Mouse (Mus musculus): ENCODE results near the gene Ces1a. TPM values are rescaled to one million over a fixed set of nuclear protein-coding genes. Genes with fewer than 3 reads are reported as not detected.

The Ces1a gene
- polyA plus RNA-seq, 1 experiment from 2014 or later, result not detected

DNA sequence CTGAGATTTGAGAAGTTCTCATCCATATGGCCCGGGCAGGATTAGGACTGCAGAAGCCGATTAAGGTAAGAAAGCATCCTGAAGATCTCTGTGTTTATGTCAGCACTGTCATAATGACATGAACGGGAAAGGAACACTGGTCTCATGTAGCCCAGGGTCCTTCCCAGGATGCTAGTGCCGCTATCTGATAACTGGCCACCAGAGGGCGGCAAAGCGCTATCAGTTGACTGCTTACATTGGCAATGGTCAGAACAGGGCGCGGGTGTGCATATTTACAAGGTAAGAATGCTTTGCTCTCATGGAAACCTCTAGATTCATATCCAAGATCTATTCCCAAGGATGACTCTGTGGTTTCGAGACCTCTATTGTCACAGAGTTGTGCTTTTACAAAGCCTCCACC is 36.6 kb downstream of the Ces1a start:
- Histone ChIP-seq H3K27me3 (replicated peaks; ENCODE audit: control insufficient read depth, insufficient read depth, low read length) (no peaks in the 10 kb centered on the region), H3K9ac (ENCODE audit: low read depth, low read length) (no peak overlapping the region), H3K36me3 (ENCODE audit: control insufficient read depth, insufficient read depth, low read length) (no peaks in the 10 kb centered on the region), H3K27ac (ENCODE audit: low read length) (no peak overlapping the region), H3K4me1 (ENCODE audit: control insufficient read depth, insufficient read depth, low read length) (no peaks in the 10 kb centered on the region), H3K4me2 (ENCODE audit: low read depth, low read length) (no peak overlapping the region), H3K9me3 (ENCODE audit: control insufficient read depth, low read length) (no peaks in the 10 kb centered on the region), H3K4me3 (ENCODE audit: low read length) (no peak overlapping the region)
- peak; percentile 50 for ATAC-seq
- 7% methylated on average over 9 of the region's 9 CpGs for WGBS

DNA sequence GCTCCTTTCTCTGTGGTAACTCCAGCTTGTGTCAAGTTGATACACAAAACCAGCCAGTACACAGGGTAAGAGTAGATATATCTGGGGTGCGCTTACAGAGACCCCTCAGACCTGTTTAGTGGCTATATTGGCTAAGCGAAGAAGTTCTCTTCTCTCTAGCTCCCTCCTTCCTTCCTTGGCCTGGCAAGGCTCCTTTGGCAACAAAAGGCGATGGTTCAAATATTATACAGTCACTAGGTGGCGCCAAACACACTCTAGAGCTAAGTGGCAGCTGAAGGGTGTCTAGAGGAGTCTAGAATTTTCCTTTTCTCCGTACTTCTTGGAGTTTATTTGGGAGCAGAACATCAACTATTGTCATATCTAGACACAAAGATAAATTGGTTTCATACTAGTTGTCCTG is 37.7 kb downstream of the Ces1a start:
- Histone ChIP-seq H3K9ac (ENCODE audit: low read depth, low read length) (no peak overlapping the region), H3K9me3 (ENCODE audit: control insufficient read depth, low read length) (no peaks in the 10 kb centered on the region), H3K27ac (ENCODE audit: low read length) (no peak overlapping the region), H3K4me1 (ENCODE audit: control insufficient read depth, insufficient read depth, low read length) (no peaks in the 10 kb centered on the region), H3K4me3 (ENCODE audit: low read length) (no peak overlapping the region), H3K4me2 (ENCODE audit: low read depth, low read length) (no peak overlapping the region), H3K36me3 (ENCODE audit: control insufficient read depth, insufficient read depth, low read length) (no peaks in the 10 kb centered on the region), H3K27me3 (replicated peaks; ENCODE audit: control insufficient read depth, insufficient read depth, low read length) (no peaks in the 10 kb centered on the region)
- no peak for ATAC-seq
- WGBS, result 25% methylated on average over 5 of the region's 5 CpGs

DNA sequence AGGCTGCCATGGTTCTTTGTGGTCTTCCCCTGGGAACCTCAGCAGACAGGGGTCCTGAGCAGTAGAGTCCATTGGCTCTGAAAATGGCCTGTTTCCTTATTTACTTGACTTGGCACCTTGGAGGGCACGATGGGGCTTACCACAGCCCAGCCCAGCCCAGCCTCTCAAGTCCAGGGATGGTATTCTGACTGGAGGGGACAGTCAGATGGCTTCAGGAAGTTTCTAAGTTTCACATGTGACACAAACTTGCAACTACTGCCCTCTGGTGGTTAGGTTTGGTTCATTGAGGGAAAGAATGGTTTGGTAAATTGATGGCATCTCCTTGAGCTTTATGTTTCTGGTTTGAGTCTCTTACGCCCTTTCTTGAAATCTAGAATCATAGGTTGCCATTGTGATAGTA is 49.4 kb downstream of the Ces1a start:
- WGBS, result 47% methylated on average over 2 of the region's 2 CpGs
- no peak for ATAC-seq
- H3K36me3 ChIP-seq (ENCODE audit: control insufficient read depth, insufficient read depth, low read length), result no peaks in the 10 kb centered on the region

DNA sequence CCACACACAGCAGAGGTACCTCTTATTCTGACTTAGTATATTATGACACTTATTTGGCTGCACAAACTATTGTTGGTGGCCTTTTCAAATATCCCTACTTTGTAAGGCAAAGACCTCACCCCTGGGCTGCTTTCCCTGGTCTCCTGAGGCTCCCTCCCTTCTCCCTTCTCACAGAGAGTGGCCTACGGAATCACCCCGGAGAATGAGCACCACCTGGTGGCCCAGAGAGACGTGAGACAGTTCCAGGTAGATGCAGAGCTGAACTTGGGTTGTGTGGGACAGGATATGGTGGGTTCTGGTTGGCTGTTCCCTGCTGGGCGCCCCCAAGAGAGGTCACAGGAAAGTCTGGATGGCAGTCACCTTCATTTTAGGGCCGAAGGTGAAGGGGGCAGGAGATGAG is 51.2 kb downstream of the Ces1a start:
- Histone ChIP-seq H3K4me1 (ENCODE audit: control insufficient read depth, insufficient read depth, low read length) (no peaks in the 10 kb centered on the region), H3K9me3 (ENCODE audit: control insufficient read depth, low read length) (no peaks in the 10 kb centered on the region), H3K27ac (ENCODE audit: low read length) (no peak overlapping the region), H3K9ac (ENCODE audit: low read depth, low read length) (no peak overlapping the region), H3K4me2 (ENCODE audit: low read depth, low read length) (no peak overlapping the region), H3K4me3 (ENCODE audit: low read length) (no peak overlapping the region), H3K27me3 (replicated peaks; ENCODE audit: control insufficient read depth, insufficient read depth, low read length) (no peaks in the 10 kb centered on the region), H3K36me3 (ENCODE audit: control insufficient read depth, insufficient read depth, low read length) (no peaks in the 10 kb centered on the region)
- WGBS, result 32% methylated on average over 5 of the region's 5 CpGs
- no peak for ATAC-seq

More for the DNA sequence above, 49.4 kb downstream of the Ces1a start:
- no peaks in the 10 kb centered on the region for H3K27me3 ChIP-seq (replicated peaks; ENCODE audit: control insufficient read depth, insufficient read depth, low read length)
- H3K9ac ChIP-seq (ENCODE audit: low read depth, low read length), result no peak overlapping the region
- H3K4me2 ChIP-seq (ENCODE audit: low read depth, low read length), result no peak overlapping the region
- no peak overlapping the region for H3K27ac ChIP-seq (ENCODE audit: low read length)
- no peak overlapping the region for H3K4me3 ChIP-seq (ENCODE audit: low read length)
- no peaks in the 10 kb centered on the region for H3K4me1 ChIP-seq (ENCODE audit: control insufficient read depth, insufficient read depth, low read length)
- no peaks in the 10 kb centered on the region for H3K9me3 ChIP-seq (ENCODE audit: control insufficient read depth, low read length)

DNA sequence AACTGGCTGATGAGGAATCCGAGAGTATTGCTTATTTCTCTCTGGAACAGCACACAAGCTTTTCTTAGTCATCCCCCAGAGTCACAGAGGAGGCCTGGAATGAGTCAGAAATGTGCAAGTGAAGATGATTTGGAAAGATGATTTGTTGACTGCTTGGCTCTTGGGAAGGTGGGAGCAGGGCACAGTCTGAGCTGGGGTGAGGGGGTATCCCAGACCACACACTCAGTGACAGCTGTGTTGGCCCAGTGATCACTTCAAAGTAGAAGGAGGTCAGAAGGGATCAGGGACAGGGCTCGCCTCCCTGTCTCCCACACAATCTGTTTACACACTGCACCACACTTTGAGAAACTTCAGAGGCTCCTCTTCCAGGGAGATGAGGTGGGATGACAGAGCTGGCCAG is 63.6 kb downstream of the Ces1a start:
- Histone ChIP-seq H3K27ac (ENCODE audit: low read length) (no peak overlapping the region), H3K36me3 (ENCODE audit: control insufficient read depth, insufficient read depth, low read length) (no peaks in the 10 kb centered on the region), H3K9me3 (ENCODE audit: control insufficient read depth, low read length) (no peaks in the 10 kb centered on the region), H3K9ac (ENCODE audit: low read depth, low read length) (no peak overlapping the region), H3K4me2 (ENCODE audit: low read depth, low read length) (no peak overlapping the region), H3K4me1 (ENCODE audit: control insufficient read depth, insufficient read depth, low read length) (no peaks in the 10 kb centered on the region), H3K4me3 (ENCODE audit: low read length) (no peak overlapping the region), H3K27me3 (replicated peaks; ENCODE audit: control insufficient read depth, insufficient read depth, low read length) (no peaks in the 10 kb centered on the region)
- WGBS, result 43% methylated on average over 2 of the region's 2 CpGs
- no peak for ATAC-seq

DNA sequence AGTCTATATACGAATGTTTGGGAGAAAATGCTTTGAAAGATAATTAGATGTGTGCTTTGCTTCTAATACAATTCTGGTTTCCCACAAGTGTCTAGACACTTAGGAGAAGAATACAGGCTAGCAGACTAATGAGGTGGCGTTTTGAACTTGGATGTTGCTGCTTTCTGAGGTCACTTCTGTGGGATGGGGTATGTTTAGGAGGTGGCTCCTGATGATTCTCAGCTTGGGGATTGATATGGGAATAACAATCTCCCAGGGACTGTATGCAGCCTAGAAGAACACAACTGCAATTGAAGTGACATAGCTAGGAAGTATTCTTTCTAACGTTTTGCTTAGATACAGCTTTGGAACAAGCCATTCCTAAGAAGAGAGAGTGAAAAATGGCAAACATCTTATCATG is 65.5 kb downstream of the Ces1a start:
- H3K36me3 ChIP-seq (ENCODE audit: control insufficient read depth, insufficient read depth, low read length), result no peaks in the 10 kb centered on the region
- H3K27me3 ChIP-seq (replicated peaks; ENCODE audit: control insufficient read depth, insufficient read depth, low read length), result no peaks in the 10 kb centered on the region
- H3K4me2 ChIP-seq (ENCODE audit: low read depth, low read length), result no peak overlapping the region
- no peak overlapping the region for H3K27ac ChIP-seq (ENCODE audit: low read length)
- H3K4me3 ChIP-seq (ENCODE audit: low read length), result no peak overlapping the region
- no peaks in the 10 kb centered on the region for H3K4me1 ChIP-seq (ENCODE audit: control insufficient read depth, insufficient read depth, low read length)
- H3K9me3 ChIP-seq (ENCODE audit: control insufficient read depth, low read length), result no peaks in the 10 kb centered on the region
- ATAC-seq, result no peak
- H3K9ac ChIP-seq (ENCODE audit: low read depth, low read length), result no peak overlapping the region
- WGBS, result 86% methylated on average over 3 of the region's 3 CpGs

DNA sequence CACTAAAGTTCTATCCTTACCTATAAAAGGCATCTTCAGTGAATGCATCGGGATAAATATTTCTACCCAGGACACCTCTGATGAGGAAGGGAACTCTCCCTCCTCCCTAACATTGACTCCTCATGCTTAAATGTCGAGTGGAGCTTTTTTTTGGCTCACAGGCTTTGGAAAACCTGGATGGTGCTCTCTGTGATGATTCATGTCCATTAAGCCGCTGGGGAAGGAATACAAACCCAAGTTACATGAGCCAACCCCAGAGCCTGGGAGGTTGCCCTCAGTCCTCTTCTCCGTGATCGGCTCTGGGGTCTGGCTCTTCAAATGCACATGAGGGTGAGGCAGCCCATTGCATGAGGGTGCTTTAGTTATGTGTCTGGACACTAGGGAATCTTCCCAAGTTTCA is 71.3 kb downstream of the Ces1a start:
- Histone ChIP-seq H3K27ac (ENCODE audit: low read length) (no peak overlapping the region), H3K36me3 (ENCODE audit: control insufficient read depth, insufficient read depth, low read length) (no peaks in the 10 kb centered on the region), H3K4me3 (ENCODE audit: low read length) (no peak overlapping the region), H3K9me3 (ENCODE audit: control insufficient read depth, low read length) (no peaks in the 10 kb centered on the region), H3K4me1 (ENCODE audit: control insufficient read depth, insufficient read depth, low read length) (peaks cover 6% of the 10 kb centered on the region), H3K4me2 (ENCODE audit: low read depth, low read length) (no peak overlapping the region), H3K27me3 (replicated peaks; ENCODE audit: control insufficient read depth, insufficient read depth, low read length) (no peaks in the 10 kb centered on the region), H3K9ac (ENCODE audit: low read depth, low read length) (no peak overlapping the region)
- WGBS, result 84% methylated on average over 5 of the region's 5 CpGs
- ATAC-seq, result no peak

DNA sequence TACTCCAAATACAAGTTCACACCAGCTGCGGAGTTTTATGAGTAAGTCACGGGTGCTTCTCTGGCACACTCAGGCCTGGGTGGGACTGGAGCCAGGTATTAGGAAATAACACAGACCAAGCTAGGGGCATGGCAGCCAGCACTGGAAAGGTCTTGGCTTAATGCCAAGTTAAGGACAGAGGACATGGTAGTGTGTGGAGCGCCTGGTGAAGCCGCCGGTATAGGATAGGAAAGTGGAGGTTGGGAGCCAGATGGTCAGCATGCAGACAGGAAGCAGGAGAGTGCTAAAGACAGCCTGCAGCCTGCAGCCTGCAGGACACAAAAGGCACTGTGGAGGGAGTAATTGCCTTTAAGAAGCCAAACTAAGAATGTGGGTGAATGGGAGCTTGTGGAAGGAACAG is 75.0 kb downstream of the Ces1a start:
- H3K4me2 ChIP-seq (ENCODE audit: low read depth, low read length), result no peak overlapping the region
- no peaks in the 10 kb centered on the region for H3K36me3 ChIP-seq (ENCODE audit: control insufficient read depth, insufficient read depth, low read length)
- 46% methylated on average over 5 of the region's 5 CpGs for WGBS
- no peak overlapping the region for H3K9ac ChIP-seq (ENCODE audit: low read depth, low read length)
- no peak overlapping the region for H3K27ac ChIP-seq (ENCODE audit: low read length)
- H3K4me1 ChIP-seq (ENCODE audit: control insufficient read depth, insufficient read depth, low read length), result peaks cover 6% of the 10 kb centered on the region
- H3K9me3 ChIP-seq (ENCODE audit: control insufficient read depth, low read length), result no peaks in the 10 kb centered on the region
- H3K27me3 ChIP-seq (replicated peaks; ENCODE audit: control insufficient read depth, insufficient read depth, low read length), result no peaks in the 10 kb centered on the region
- 0 out of 2 replicates have a peak, but pooled peaks have one; percentile 36 for ATAC-seq
- no peak overlapping the region for H3K4me3 ChIP-seq (ENCODE audit: low read length)

Other genes starting within 250 kb of the Ces1a start
- 136 and 137 TPM in 2 replicates for gene Mmp2, start 220.9 kb downstream of the Ces1a start, polyA plus RNA-seq (2015; fragmentation: Nextera tagmentation; extraction: Ambion mirVana)
- gene Lpcat2, start 192.9 kb downstream of the Ces1a start, polyA plus RNA-seq (2015; fragmentation: Nextera tagmentation; extraction: Ambion mirVana), result 5.7 and 6.8 TPM in 2 replicates
- not detected in 2 replicates for gene Capns2, start 146.8 kb downstream of the Ces1a start, polyA plus RNA-seq (2015; fragmentation: Nextera tagmentation; extraction: Ambion mirVana)
- gene Slc6a2, start 88.1 kb downstream of the Ces1a start, polyA plus RNA-seq (2015; fragmentation: Nextera tagmentation; extraction: Ambion mirVana), result 0.23 and 0.31 TPM in 2 replicates
- gene Ces1b, start 31.8 kb upstream of the Ces1a start, polyA plus RNA-seq (2015; fragmentation: Nextera tagmentation; extraction: Ambion mirVana), result 0.11 and 0.15 TPM in 2 replicates
- 2.9 and 3.8 TPM in 2 replicates for gene Ces1c, start 83.1 kb upstream of the Ces1a start, polyA plus RNA-seq (2015; fragmentation: Nextera tagmentation; extraction: Ambion mirVana)
- 1.2 and 1.4 TPM in 2 replicates for gene Ces1d, start 149.6 kb upstream of the Ces1a start, polyA plus RNA-seq (2015; fragmentation: Nextera tagmentation; extraction: Ambion mirVana)
- gene Ces1e, start 181.4 kb upstream of the Ces1a start, polyA plus RNA-seq (2015; fragmentation: Nextera tagmentation; extraction: Ambion mirVana), result 4.3 and 4.5 TPM in 2 replicates
- gene Ces1f, start 231.6 kb upstream of the Ces1a start, polyA plus RNA-seq (2015; fragmentation: Nextera tagmentation; extraction: Ambion mirVana), result 0.13 and 0.43 TPM in 2 replicates

Measured in intestine, embryonic 16.5 days (tissue).